Mouse (Mus musculus): ENCODE data around the gene Spsb4.

DNA sequence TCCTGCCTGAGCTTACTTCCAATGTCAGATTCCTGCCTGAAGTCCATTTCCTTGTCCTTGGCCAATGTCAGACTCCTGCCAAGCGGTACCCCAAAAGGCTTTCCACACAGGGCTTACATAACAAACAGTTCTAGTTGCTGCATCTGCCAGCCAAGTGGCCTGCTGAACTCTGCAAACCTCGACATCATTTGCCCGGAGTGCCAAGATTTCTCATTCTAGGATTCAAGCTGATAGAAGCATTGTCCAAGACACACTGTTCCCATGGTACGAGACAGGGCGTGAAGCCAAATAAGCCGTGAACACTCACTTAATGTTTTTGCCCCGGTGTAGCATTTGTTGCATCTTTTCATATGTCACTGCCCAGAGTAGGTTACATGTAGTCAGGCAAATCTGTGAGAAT, 18.0 kb upstream of the Spsb4 start:
- no peak for TF ChIP-seq POLR2A (IDR thresholded peaks at IDR 0.05; ENCODE audit: low read depth, low read length)
- TF ChIP-seq CTCF (IDR thresholded peaks at IDR 0.05; ENCODE audit: extremely low read depth, insufficient read length, insufficient replicate concordance, low read depth, low read length) = no peak

All from small intestine, adult 2 months (tissue).